Mouse (Mus musculus) layer of hippocampus, postnatal 36 days (tissue): ENCODE measurements around the gene Tle1. TPM values are rescaled to one million over a fixed set of nuclear protein-coding genes. Genes with fewer than 3 reads are reported as not detected.
A peak's percentile ranks its signal among the peaks of the same experiment; 100 is the strongest.

Experiments used
- DNase-seq, 2 experiments: peaks; one replicate each; pipeline ENCODE4 v3.0.0; 2022
- total RNA-seq, 2 experiments: library from RNA; stranded (reverse); gene quantifications; 2 replicates each; pipeline ENCODE4 v1.2.3; 2021

Gene Tle1
- total RNA-seq: 10 to 100 TPM; 70.6 to 82.8 TPM

GRCm38 (mm10) chr4:72200559-72201409, at the start of gene Tle1:
Gene Tle1, minus strand, starts transcription at chr4:72200919.
- peak; percentile 100 for DNase-seq

- DNase-seq: no peak
Observed at GRCm38 (mm10) chr4:72233584-72234219, 33.0 kb upstream of the Tle1 start.

DNA sequence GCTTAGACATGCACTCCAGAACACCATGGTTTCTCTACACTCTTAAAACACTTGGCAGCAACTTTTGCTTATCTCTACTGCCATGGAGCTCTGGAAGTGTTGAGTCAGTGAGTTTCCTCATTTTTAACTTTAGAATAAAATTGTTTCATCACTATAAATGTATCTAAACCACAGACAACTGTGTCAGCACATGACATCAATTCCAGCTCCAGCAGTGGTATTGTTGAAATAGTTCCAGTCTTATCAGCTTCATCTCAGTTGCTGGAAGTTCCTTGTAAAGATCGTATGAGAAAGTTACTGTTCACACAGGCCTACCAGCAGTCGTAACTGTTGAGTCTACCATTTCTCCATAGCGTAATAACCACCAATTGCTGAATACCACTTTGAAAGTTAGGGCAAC, 31.5 kb upstream of the Tle1 start:
- no peak for DNase-seq

GRCm38 (mm10) chr4:72230832-72231231, 30.1 kb upstream of the Tle1 start:
- no peak for DNase-seq

DNA sequence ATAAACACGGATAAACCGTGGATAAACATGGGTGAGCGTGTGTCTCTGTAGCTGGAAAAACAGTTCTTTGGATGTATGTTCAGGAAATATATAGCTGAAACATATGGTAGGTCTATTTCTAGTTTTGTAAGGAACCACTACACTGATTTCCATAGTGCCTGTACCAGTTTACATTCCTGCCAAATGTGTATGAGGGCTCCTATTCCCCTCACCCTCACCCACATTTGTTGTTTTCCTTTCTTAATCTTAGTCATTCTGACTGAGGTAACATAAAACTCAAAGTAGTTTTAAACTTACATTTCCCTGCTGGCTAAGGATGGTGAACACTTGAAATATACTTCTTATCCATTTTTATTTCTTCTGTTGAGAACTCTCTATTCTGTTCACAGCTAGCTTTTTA, 20.9 kb upstream of the Tle1 start:
- no peak for DNase-seq

DNA sequence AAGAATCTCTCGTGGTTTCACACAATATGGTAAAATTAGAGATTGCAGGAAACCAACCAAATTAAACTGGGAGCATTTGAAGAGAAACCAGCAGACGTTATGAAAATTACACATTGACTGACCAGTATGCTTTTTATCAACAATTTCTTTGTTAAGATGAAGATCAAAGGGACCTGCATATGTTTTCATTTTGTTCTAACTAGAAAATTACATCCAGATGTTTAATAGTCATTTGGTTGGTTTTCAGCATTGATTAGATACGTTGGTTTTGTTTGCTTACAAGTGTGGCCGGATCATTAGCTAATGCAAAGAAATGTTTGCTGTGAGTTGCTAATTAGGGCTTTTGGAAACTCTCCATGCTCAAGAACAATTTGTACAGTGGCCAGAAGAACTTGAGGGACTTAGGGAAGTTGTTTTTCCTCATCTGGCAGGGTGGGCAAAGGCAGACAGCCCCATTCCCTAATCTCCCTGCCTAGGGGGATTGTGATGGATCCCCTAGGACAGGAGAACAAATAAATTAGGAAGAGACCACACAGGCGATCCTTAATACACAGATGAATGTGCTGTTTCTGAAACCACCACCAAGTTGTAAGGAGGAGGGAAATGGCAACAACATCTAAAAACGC, 3.8 kb upstream of the Tle1 start:
- no peak for DNase-seq

DNA sequence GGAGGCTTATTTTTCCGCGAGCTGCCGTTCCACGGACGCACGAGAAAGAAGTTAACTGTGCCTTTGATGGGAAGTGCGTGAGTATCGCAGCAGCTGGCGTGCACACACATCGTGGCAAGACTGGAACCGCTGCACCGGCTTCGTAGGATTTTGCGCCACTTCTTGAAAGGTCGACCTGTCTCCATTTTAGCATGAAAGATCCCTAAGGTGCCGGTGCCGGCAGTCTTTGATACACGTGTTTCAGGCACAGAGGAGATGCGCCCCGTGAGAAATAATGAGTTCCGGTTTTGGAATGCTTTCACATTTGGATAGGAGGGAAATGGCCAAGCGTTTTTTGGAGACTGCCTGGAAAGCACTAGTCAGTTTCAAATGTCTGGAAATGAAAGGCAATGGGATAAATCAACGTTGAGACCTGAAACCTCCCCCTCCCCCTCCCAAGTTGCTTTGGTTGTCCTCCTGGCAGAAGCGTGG, 837 bp upstream of the Tle1 start:
- DNase-seq: peak in 1 of 2 experiments; percentile 50

GRCm38 (mm10) chr4:72199571-72200558, 854 bp downstream of the Tle1 start:
- peak; percentile 48 to 60 for DNase-seq

- DNase-seq: peak; percentile 83 to 84
Observed at GRCm38 (mm10) chr4:72198877-72199411, 1.8 kb downstream of the Tle1 start.

GRCm38 (mm10) chr4:72197888-72198605, 2.7 kb downstream of the Tle1 start:
- peak in 1 of 2 experiments; percentile 17 for DNase-seq

GRCm38 (mm10) chr4:72195116-72195835, 5.4 kb downstream of the Tle1 start:
- DNase-seq: no peak

- DNase-seq: no peak
Observed at GRCm38 (mm10) chr4:72193276-72193675, 7.4 kb downstream of the Tle1 start.

DNA sequence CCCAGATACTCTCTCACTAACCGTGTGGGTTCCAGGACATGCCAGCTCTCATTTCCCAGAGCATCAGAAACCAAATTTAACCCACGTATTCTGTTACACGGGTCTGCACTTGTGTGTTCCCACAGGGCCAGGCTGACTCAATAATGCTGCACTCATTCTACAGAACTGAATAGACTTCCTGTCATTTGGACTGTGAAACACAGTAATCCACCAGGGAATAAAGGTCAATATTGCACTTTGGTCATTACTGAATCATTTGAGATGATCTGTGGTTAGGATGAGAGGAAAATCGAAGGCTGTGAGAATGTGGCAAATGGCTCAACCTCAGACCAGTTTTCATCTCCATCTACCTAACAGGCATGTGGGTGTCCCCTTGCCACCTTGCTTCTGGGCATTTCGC, 16.2 kb downstream of the Tle1 start:
- no peak for DNase-seq

DNA sequence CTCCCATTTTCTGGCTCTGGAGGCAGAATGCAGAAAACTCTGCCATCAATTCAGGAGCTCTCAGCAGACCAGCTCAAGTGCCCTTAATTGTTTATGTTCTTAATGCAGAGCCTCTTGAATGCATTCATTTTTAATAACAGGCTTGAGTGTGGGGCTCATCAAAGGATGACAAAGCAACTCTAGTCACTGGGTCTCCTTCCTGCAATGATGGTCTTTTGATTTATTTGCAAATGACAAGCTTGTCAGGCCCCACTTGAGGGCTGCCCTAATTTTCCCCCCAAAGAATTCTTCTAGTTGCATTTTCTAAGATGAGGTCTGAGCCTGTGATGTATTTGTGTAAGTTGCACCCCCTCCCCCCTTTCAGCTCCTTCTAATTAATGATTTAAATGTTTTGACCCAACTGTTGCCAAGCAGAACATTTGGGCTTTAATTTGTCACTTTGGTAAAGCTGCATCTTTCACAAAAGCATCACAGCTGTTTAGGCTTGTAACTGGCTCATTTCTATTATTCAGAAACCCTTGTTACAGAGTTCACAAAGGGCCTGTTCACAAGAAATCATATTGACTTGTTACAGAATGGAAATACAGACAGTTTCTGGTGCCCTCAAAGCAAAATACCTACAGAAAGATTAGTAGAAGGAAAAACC, 18.3 kb downstream of the Tle1 start:
- no peak for DNase-seq

- DNase-seq: no peak
Observed at GRCm38 (mm10) chr4:72175943-72176342, 24.8 kb downstream of the Tle1 start.

- DNase-seq: no peak
Observed at GRCm38 (mm10) chr4:72168267-72168666, 32.5 kb downstream of the Tle1 start.

DNA sequence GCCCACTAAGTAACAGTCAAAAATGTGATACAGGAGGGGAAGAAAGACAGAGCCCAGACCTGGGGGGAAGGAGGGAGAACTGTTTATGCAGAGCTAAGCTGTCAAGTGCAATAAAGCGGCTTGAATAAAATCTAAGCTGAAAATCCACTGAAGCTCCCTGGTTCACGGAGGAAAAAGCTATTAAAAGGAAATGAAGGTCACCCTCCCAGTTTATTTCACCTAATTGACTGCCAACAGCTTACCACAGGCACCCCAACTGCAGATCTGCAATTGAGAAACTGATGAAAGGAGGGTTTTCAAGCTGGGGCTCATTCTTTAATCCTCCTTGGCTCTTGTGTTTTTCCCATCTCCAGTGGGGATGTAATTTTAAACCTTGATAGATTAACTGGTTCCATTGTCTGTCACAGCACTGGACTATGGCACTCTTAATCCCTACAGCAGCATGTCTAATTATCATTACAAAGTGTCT, 32.9 kb downstream of the Tle1 start:
- DNase-seq: no peak

DNA sequence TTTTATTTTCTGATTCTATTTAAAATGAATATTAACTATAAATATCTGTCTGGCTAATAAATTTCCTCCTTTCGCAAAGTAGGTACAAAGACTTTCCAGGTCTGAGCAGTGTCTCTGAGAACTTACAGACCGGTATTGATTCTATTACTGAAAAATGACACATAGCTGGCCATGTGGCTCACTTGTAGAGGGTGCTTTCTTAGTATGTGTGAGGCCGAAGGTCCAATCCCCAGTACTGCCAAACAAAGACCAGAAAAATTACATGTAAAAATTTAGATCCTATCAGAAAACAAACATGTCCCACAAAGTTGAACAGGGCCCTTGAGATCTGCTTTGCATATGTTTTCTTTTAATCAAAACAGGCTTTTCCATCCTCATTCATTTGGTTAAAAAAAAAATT, 33.5 kb downstream of the Tle1 start:
- no peak for DNase-seq

DNA sequence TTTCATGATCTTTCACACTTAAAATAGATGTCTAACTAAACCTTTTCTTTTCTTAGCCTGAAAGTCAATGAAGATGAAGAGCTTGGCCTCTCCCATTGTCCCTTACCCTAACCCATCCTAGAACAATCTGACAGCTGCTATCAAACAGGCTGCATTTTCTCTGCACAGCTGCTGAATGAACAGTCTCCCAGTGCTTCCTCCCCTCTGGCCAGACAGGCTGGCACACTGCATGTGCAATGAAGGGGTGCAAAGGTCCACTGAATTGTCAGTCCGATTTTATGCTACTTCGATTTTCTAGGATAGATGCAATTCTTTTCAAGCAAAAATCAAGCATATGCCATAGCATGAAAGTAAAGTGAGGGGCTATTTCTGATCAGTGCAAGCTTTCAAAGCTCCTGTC, 34.2 kb downstream of the Tle1 start:
- no peak for DNase-seq

GRCm38 (mm10) chr4:72165765-72166164, 35.0 kb downstream of the Tle1 start:
- no peak for DNase-seq
